Mouse (Mus musculus): ENCODE results near the gene Ccng1.
"Not testable (repeated sequence)": the region's sequence is repeated elsewhere in the genome, so short reads cannot be mapped to it uniquely, and the experiment has no call there.

Ccng1 gene

GRCm38 (mm10) chr11:40718324-40718723 lies 36.8 kb downstream of the Ccng1 start:
- no peak for DNase-seq (ENCODE audit: low spot score)

GRCm38 (mm10) chr11:40715524-40715923 lies 39.6 kb downstream of the Ccng1 start:
- no peak for DNase-seq (ENCODE audit: low spot score)

GRCm38 (mm10) chr11:40713858-40714257 lies 41.3 kb downstream of the Ccng1 start:
- no peak for DNase-seq (ENCODE audit: low spot score)

GRCm38 (mm10) chr11:40709899-40710298 lies 45.2 kb downstream of the Ccng1 start:
- DNase-seq (ENCODE audit: low spot score) = not testable (repeated sequence)
